Mouse (Mus musculus): ENCODE data around the gene Hhex.

DNA sequence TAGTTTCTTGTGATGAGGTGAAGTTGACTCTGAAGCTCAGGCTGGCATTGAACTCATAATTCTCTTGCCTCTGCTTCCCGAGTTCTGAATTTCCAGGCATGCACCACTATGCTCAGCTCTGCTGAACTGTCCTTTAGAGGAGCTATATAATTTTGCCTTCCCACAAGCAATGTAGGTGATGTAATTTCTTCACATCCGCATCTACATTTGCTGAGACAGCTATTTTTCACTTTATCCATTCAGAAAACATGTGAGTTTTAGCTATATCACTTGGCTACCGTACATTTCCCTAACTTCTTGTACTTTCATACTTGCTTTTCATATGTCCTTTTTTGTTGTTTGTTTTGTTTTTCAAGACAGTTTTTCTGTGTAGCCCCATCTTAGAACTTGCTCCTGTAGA lies 38.3 kb upstream of the Hhex start:
- TF ChIP-seq POLR2A (IDR thresholded peaks at IDR 0.05; ENCODE audit: borderline replicate concordance, low read depth, low read length) (no peak), CTCF (IDR thresholded peaks at IDR 0.05; ENCODE audit: low read depth, low read length) (no peak)

Measured in bone marrow macrophage, adult 2 months (primary cell).